ENCODE assay signal across 8 mouse cellular contexts in genomic region chr13:39823346-39823954, GRCm38 (mm10).
A peak's percentile ranks its signal among the peaks of the same experiment; 100 is the strongest.
DNase-seq lines count a peak whose midpoint lies in the region; ATAC-seq and TF ChIP-seq lines count a peak whose summit lies in the region.

No protein-coding gene starts in this region.

- intact Hi-C loops in left cerebral cortex, postnatal 4 days (cut with DNase I): loop anchor here (10.0 kb wide), 1 partner anchor 901 kb away; no protein-coding TSS in a partner anchor
- intact Hi-C loops in gastrocnemius, adult 2 months (cut with DNase I): no loop called here

- H3K36me3 ChIP-seq in forebrain, embryonic 14.5 days (ENCODE audit: control insufficient read depth, insufficient read depth, low read length): no peaks in the 10 kb centered on the region
- no peaks in the 10 kb centered on the region for H3K36me3 ChIP-seq in midbrain, embryonic 13.5 days

- TF ChIP-seq CTCF in gastrocnemius, adult 2 months (IDR thresholded peaks at IDR 0.05): no peak

- peaks cover 13% of the 10 kb centered on the region for H3K4me1 ChIP-seq in forebrain, embryonic 14.5 days (ENCODE audit: control insufficient read depth, insufficient read depth, low read length)
- peaks cover 16% of the 10 kb centered on the region for H3K4me1 ChIP-seq in midbrain, embryonic 13.5 days (replicated peaks)

- H3K27ac ChIP-seq in forebrain, embryonic 14.5 days (ENCODE audit: low read depth, low read length): 0 out of 2 replicates have a peak overlapping the region, but pooled peaks have one; percentile 67
- H3K27ac ChIP-seq in midbrain, embryonic 13.5 days: peak overlapping the region; percentile 31; the same call in 1 of the 2 replicates
- H3K27ac ChIP-seq in gastrocnemius, adult 2 months: no peak overlapping the region

- H3K27me3 ChIP-seq in forebrain, embryonic 14.5 days (replicated peaks; ENCODE audit: control insufficient read depth, insufficient read depth, low read length): no peaks in the 10 kb centered on the region
- H3K27me3 ChIP-seq in midbrain, embryonic 13.5 days: peaks cover 16% of the 10 kb centered on the region

- WGBS in forebrain, embryonic 14.5 days: 11% methylated on average over 15 of the region's 15 CpGs
- 16% methylated on average over 15 of the region's 15 CpGs for WGBS in midbrain, embryonic 13.5 days

- peak; percentile 87 for ATAC-seq in forebrain, embryonic 14.5 days
- peak; percentile 89 for ATAC-seq in midbrain, embryonic 13.5 days

- H3K4me3 ChIP-seq in forebrain, embryonic 14.5 days (ENCODE audit: low read depth, low read length): peak overlapping the region; percentile 30
- peak overlapping the region; percentile 32 for H3K4me3 ChIP-seq in midbrain, embryonic 13.5 days (replicated peaks)
- no peak overlapping the region for H3K4me3 ChIP-seq in gastrocnemius, adult 2 months

- H3K9ac ChIP-seq in forebrain, embryonic 14.5 days (ENCODE audit: low read length): peak overlapping the region; percentile 45
- 0 out of 2 replicates have a peak overlapping the region, but pooled peaks have one; percentile 32 for H3K9ac ChIP-seq in midbrain, embryonic 13.5 days (replicated peaks)

- no peaks in the 10 kb centered on the region for H3K9me3 ChIP-seq in forebrain, embryonic 14.5 days (replicated peaks; ENCODE audit: control insufficient read depth, low read length)
- no peaks in the 10 kb centered on the region for H3K9me3 ChIP-seq in midbrain, embryonic 13.5 days

- peak; percentile 67 for DNase-seq in left cerebral cortex, postnatal 4 days
- DNase-seq in left cerebral cortex, adult 8-10 months (ENCODE audit: low spot score in 2 of 2): no peak
- peak; percentile 30 for DNase-seq in cerebellum, adult 11-12 months
- peak; percentile 85 for DNase-seq in forebrain, embryonic 14.5 days (ENCODE audit: low spot score)
- no peak for DNase-seq in urinary bladder, postnatal 4 days (ENCODE audit: low spot score in 2 of 2)
- no peak for DNase-seq in testis, postnatal 14 days (ENCODE audit: low spot score)
- no peak for DNase-seq in gastrocnemius, adult 2 months

- H3K4me2 ChIP-seq in forebrain, embryonic 14.5 days (ENCODE audit: low read length): peak overlapping the region; percentile 64
- peak overlapping the region; percentile 52 for H3K4me2 ChIP-seq in midbrain, embryonic 13.5 days (replicated peaks)

Comparison
In these comparisons a context has a peak if more than half of its experiments do, and no peak if none do; other contexts are left out.
1. DNase-seq: peak in left cerebral cortex, postnatal 4 days (single experiment), cerebellum, adult 11-12 months (single experiment) and forebrain, embryonic 14.5 days (single experiment); none in left cerebral cortex, adult 8-10 months (0 of 2), urinary bladder, postnatal 4 days (0 of 2), testis, postnatal 14 days (single experiment) and gastrocnemius, adult 2 months (single experiment).